In the genomic region with DNA sequence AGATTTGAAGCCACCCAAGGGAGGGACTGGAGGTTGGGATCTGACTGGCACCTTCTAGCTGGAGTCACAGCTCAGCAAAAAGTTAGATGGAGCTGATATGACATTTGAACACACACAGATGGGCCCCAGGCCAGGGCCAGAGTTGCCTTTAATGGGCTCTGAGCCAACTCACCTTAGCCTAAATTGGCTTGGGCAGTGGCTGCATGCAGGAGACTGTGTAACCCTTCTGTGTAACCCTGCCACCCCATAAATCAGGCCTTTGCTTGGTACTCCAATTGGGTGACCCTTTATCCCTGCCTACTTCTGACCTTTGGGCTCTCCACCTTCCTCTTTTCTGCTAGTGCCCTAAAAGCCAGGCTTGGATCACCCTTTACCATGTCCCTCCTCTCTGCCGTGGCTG, we compare ENCODE assay signal across 16 mouse cellular contexts. TPM values are rescaled to one million over a fixed set of nuclear protein-coding genes. Genes with fewer than 3 reads are reported as not detected.
A peak's percentile ranks its signal among the peaks of the same experiment; 100 is the strongest.
DNase-seq lines count a peak whose midpoint lies in the region; ATAC-seq lines count a peak whose summit lies in the region.
"Had no signal": no experiment of that assay in that cellular context is flagged by ENCODE, and none has a peak within 500 bp of the region (broad histone marks: within the 10 kb centered on the region; RNA-seq: fewer than 3 reads in every experiment).

No protein-coding gene starts in this region.

- no peak overlapping the region for H3K4me2 ChIP-seq in midbrain, embryonic 16.5 days (ENCODE audit: low read length)
- H3K4me2 ChIP-seq: embryonic facial prominence, embryonic 13.5 days; limb, embryonic 12.5 days; midbrain, embryonic 12.5 days had no signal

- peak overlapping the region; percentile 67 for H3K27ac ChIP-seq in midbrain, embryonic 10.5 days (replicated peaks)
- H3K27ac ChIP-seq in midbrain, embryonic 16.5 days (ENCODE audit: low read length) = no peak overlapping the region
- peak overlapping the region; percentile 33; the same call in 1 of the 2 replicates for H3K27ac ChIP-seq in limb, embryonic 10.5 days
- H3K27ac ChIP-seq: embryonic facial prominence, embryonic 13.5 days; hindbrain, postnatal 0 days; limb, embryonic 12.5 days; midbrain, embryonic 12.5 days had no signal

- no peak overlapping the region for H3K4me3 ChIP-seq in midbrain, embryonic 10.5 days
- H3K4me3 ChIP-seq in midbrain, embryonic 16.5 days (ENCODE audit: low read depth, low read length) = no peak overlapping the region
- H3K4me3 ChIP-seq in limb, embryonic 10.5 days = no peak overlapping the region
- H3K4me3 ChIP-seq: embryonic facial prominence, embryonic 13.5 days; limb, embryonic 12.5 days; midbrain, embryonic 12.5 days had no signal

- no peaks in the 10 kb centered on the region; the same call in 1 of the 2 replicates for H3K9me3 ChIP-seq in midbrain, embryonic 10.5 days (replicated peaks)
- H3K9me3 ChIP-seq in midbrain, embryonic 16.5 days (replicated peaks; ENCODE audit: control insufficient read depth, low read length, poor library complexity, severe bottlenecking) = no peaks in the 10 kb centered on the region
- H3K9me3 ChIP-seq in limb, embryonic 10.5 days (replicated peaks) = no peaks in the 10 kb centered on the region
- H3K9me3 ChIP-seq: embryonic facial prominence, embryonic 13.5 days; limb, embryonic 12.5 days; midbrain, embryonic 12.5 days had no signal

- WGBS in midbrain, embryonic 10.5 days = 70% methylated on average over 1 of the region's 1 CpGs
- 81% methylated on average over 1 of the region's 1 CpGs for WGBS in midbrain, embryonic 16.5 days
- WGBS in limb, embryonic 10.5 days = 64% methylated on average over 1 of the region's 1 CpGs

- no peak overlapping the region for H3K9ac ChIP-seq in midbrain, embryonic 16.5 days (ENCODE audit: low read depth, low read length)
- H3K9ac ChIP-seq: embryonic facial prominence, embryonic 13.5 days; limb, embryonic 12.5 days; midbrain, embryonic 12.5 days had no signal

- ATAC-seq in midbrain, embryonic 16.5 days = no peak
- ATAC-seq: forebrain, embryonic 14.5 days; hindbrain, postnatal 0 days had no signal

- 0 out of 2 replicates have a peak, but pooled peaks cover 3% of the 10 kb centered on the region for H3K27me3 ChIP-seq in midbrain, embryonic 10.5 days (ENCODE audit: low read depth, poor library complexity, severe bottlenecking)
- no peaks in the 10 kb centered on the region for H3K27me3 ChIP-seq in midbrain, embryonic 16.5 days (ENCODE audit: control insufficient read depth, insufficient read depth, low read depth, low read length)
- H3K27me3 ChIP-seq in limb, embryonic 10.5 days (ENCODE audit: low read depth, poor library complexity, severe bottlenecking) = no peaks in the 10 kb centered on the region
- H3K27me3 ChIP-seq: embryonic facial prominence, embryonic 13.5 days; midbrain, embryonic 12.5 days had no signal

- DNase-seq in adrenal gland, postnatal 10 days = peak; percentile 80
- no peak for DNase-seq in adrenal gland, adult 18-20 months (ENCODE audit: low spot score in 2 of 2)
- no peak for DNase-seq in midbrain, embryonic 10.5 days (ENCODE audit: low spot score)
- DNase-seq in kidney, adult 8-10 months = peak; percentile 68 to 75
- peak; percentile 47 for DNase-seq in limb, embryonic 10.5 days (ENCODE audit: low spot score)
- DNase-seq in B cell, adult 2 months = no peak
- DNase-seq in embryo, embryonic 9.5 days (ENCODE audit: extremely low spot score) = no peak
- DNase-seq: cerebellum, adult 18-20 months; heart, adult 11 months; right cerebral cortex, postnatal 14 days had no signal

- peaks cover 48% of the 10 kb centered on the region for H3K36me3 ChIP-seq in midbrain, embryonic 10.5 days
- H3K36me3 ChIP-seq in midbrain, embryonic 16.5 days (ENCODE audit: control insufficient read depth, insufficient read depth, low read length) = no peaks in the 10 kb centered on the region
- H3K36me3 ChIP-seq in limb, embryonic 10.5 days = no peaks in the 10 kb centered on the region
- H3K36me3 ChIP-seq: embryonic facial prominence, embryonic 13.5 days; limb, embryonic 12.5 days; midbrain, embryonic 12.5 days had no signal

- H3K4me1 ChIP-seq in midbrain, embryonic 10.5 days = peaks cover 65% of the 10 kb centered on the region
- no peaks in the 10 kb centered on the region for H3K4me1 ChIP-seq in midbrain, embryonic 16.5 days (ENCODE audit: control insufficient read depth, insufficient read depth, low read length)
- peaks cover 44% of the 10 kb centered on the region for H3K4me1 ChIP-seq in limb, embryonic 10.5 days

RNA-seq across cellular contexts. Expression of a gene that starts 49.7 kb away (rescaled TPM):
- total RNA-seq in adrenal gland, postnatal 10 days (2021) = 10 to 100 TPM; 87.9 to 89.8 TPM
- total RNA-seq in adrenal gland, adult 18-20 months (2021) = 10 to 100 TPM; 51.6 to 83.8 TPM
- 171 and 214 TPM in 2 replicates for polyA plus RNA-seq in midbrain, embryonic 10.5 days (2016; fragmentation: Nextera tagmentation; extraction: Ambion mirVana)
- 125 and 139 TPM in 2 replicates for polyA plus RNA-seq in midbrain, embryonic 16.5 days (2015; fragmentation: Nextera tagmentation; extraction: Ambion mirVana)
- polyA plus RNA-seq in limb, embryonic 10.5 days (2016; fragmentation: Nextera tagmentation; extraction: Ambion mirVana) = 17.5 and 25.2 TPM in 2 replicates

Comparison
In these comparisons a context has a peak if more than half of its experiments do, and no peak if none do; other contexts are left out.
1. DNase-seq: peak in adrenal gland, postnatal 10 days (single experiment), kidney, adult 8-10 months (2 of 2) and limb, embryonic 10.5 days (single experiment); none in adrenal gland, adult 18-20 months (0 of 2), midbrain, embryonic 10.5 days (single experiment), B cell, adult 2 months (0 of 2) and embryo, embryonic 9.5 days (single experiment).